Mouse (Mus musculus) adrenal gland, postnatal 0 days (tissue): Measurements from ENCODE around the gene Plekhj1. TPM values are rescaled to one million over a fixed set of nuclear protein-coding genes. Genes with fewer than 3 reads are reported as not detected.

Experiments
- microRNA-seq: library from miRNA; unstranded; fragments of <30 nt; microRNA quantifications from one replicate; pipeline ENCODE4, GENCODE M21; 2016; ENCODE audit warnings: borderline replicate concordance; ENCODE audit not compliant: insufficient number of aligned reads
- polyA plus RNA-seq: library from polyadenylated mRNA; unstranded; fragments of >200 nt; fragmentation: Nextera tagmentation; extraction: Ambion mirVana; gene quantifications from 2 replicates; pipeline ENCODE4 v1.2.1, GENCODE M21; 2015

Gene Plekhj1
- polyA plus RNA-seq = 108 and 114 TPM in 2 replicates

GRCm38 (mm10) chr10:80798150-80799006, at the start of gene Plekhj1, which contains the start of gene Sf3a2:
TSS of gene Plekhj1 (minus strand) at chr10:80798626.
TSS of gene Sf3a2 (plus strand) at chr10:80798198.

GRCm38 (mm10) chr10:80843931-80844547, 45.6 kb upstream of the Plekhj1 start, which contains the start of gene Lingo3:
TSS of gene Lingo3 (minus strand) at chr10:80844039.

GRCm38 (mm10) chr10:80826151-80827062, 28.0 kb upstream of the Plekhj1 start, which contains the start of gene Oaz1:
TSS of gene Oaz1 (plus strand) at chr10:80826656.

DNA sequence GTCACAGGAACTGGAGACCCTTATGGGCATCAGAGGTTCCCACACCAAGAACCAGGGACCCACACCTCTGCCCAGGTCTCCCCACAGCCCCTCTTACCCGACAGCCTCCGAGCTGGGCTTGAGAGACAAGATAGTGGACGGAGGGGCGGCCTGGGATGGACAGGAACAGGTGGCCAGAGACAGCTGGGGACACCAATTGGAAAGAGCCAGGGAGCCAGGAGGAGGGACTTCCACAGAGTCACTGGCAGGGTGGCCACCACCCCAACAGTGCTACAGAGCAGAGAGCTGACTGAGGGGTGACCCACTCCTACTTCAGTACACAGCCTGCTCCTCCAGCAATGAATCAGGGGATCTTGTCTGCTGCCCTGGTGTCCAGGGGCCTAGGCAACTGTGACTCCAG, 14.9 kb upstream of the Plekhj1 start, which contains the start of gene Jsrp1:
Jsrp1 (minus strand) TSS at position 133 of the 400 bp plus-strand sequence.

DNA sequence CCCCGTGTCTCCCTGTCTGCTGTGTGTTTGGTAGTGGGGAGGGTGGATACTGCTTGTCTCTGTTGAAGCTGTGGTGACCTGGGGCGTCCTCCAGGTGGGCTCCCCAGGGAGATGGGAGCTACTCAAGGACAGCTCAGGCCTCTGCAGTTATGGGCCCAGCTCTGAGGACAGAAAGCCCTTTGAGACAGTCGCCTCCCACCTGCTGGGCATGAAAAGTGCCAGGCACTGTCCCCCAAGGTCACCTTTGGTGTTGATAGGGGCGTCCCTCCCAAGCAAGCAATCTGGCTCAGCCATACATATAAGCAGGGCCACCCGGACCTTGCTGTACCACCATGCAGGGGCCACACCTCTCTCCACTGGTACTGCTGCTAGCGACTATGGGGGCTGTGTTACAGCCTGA, 6.5 kb upstream of the Plekhj1 start, which contains the start of gene Amh:
Amh (plus strand) TSS at position 328 of the 400 bp plus-strand sequence.

GRCm38 (mm10) chr10:80754594-80755290, 43.7 kb downstream of the Plekhj1 start, which contains the start of gene Dot1l:
TSS of gene Dot1l (plus strand) at chr10:80755206.

Small RNA genes within 50 kb of the gene (microRNA-seq; reads per million reads assigned to microRNA genes)
- 2.8 reads per million for gene Mir1982

Other genes starting within 250 kb of the Plekhj1 start
- 11.2 and 20.1 TPM in 2 replicates for gene Rexo1, start 237.1 kb downstream of the Plekhj1 start, polyA plus RNA-seq
- 7.9 and 8.0 TPM in 2 replicates for gene Klf16, start 221.3 kb downstream of the Plekhj1 start, polyA plus RNA-seq
- 102 and 134 TPM in 2 replicates for gene Abhd17a, start 208.3 kb downstream of the Plekhj1 start, polyA plus RNA-seq
- gene Scamp4, start 195.8 kb downstream of the Plekhj1 start, polyA plus RNA-seq = 54.3 and 79.2 TPM in 2 replicates
- 1.7 and 4.1 TPM in 2 replicates for gene Adat3, start 195.7 kb downstream of the Plekhj1 start, polyA plus RNA-seq
- 0.65 and 0.98 TPM in 2 replicates for gene Gm49322, start 192.6 kb downstream of the Plekhj1 start, polyA plus RNA-seq
- 102 and 121 TPM in 2 replicates for gene Csnk1g2, start 175.8 kb downstream of the Plekhj1 start, polyA plus RNA-seq
- gene Btbd2, start 141.6 kb downstream of the Plekhj1 start, polyA plus RNA-seq = 50.2 and 59.5 TPM in 2 replicates
- gene Mknk2, start 120.5 kb downstream of the Plekhj1 start, polyA plus RNA-seq = 42.1 and 50.3 TPM in 2 replicates
- 18.3 and 26.4 TPM in 2 replicates for gene Mob3a, start 96.6 kb downstream of the Plekhj1 start, polyA plus RNA-seq
- gene Izumo4, start 96.4 kb downstream of the Plekhj1 start, polyA plus RNA-seq = 20.7 and 36.4 TPM in 2 replicates
- 42.5 and 53.7 TPM in 2 replicates for gene Ap3d1, start 56.4 kb downstream of the Plekhj1 start, polyA plus RNA-seq
- gene Dot1l, start 43.4 kb downstream of the Plekhj1 start, polyA plus RNA-seq = 6.1 and 11.7 TPM in 2 replicates
- 40.1 and 44.3 TPM in 2 replicates for gene Sf3a2, start 428 bp downstream of the Plekhj1 start, polyA plus RNA-seq
- 0.10 and 0.13 TPM in 2 replicates for gene Amh, start 6.6 kb upstream of the Plekhj1 start, polyA plus RNA-seq
- 5.0 and 9.2 TPM in 2 replicates for gene Jsrp1, start 14.9 kb upstream of the Plekhj1 start, polyA plus RNA-seq
- gene Oaz1, start 28.0 kb upstream of the Plekhj1 start, polyA plus RNA-seq = 1,421 and 1,451 TPM in 2 replicates
- 0.48 and 0.68 TPM in 2 replicates for gene Lingo3, start 45.4 kb upstream of the Plekhj1 start, polyA plus RNA-seq
- gene Lsm7, start 56.6 kb upstream of the Plekhj1 start, polyA plus RNA-seq = 278 and 372 TPM in 2 replicates
- 18.2 and 30.1 TPM in 2 replicates for gene Sppl2b, start 56.6 kb upstream of the Plekhj1 start, polyA plus RNA-seq
- gene Tmprss9, start 73.2 kb upstream of the Plekhj1 start, polyA plus RNA-seq = 0.12 and 0.24 TPM in 2 replicates
- 369 and 379 TPM in 2 replicates for gene Timm13, start 102.3 kb upstream of the Plekhj1 start, polyA plus RNA-seq
- 8.7 and 10.7 TPM in 2 replicates for gene Lmnb2, start 119.6 kb upstream of the Plekhj1 start, polyA plus RNA-seq
- gene Gadd45b, start 131.4 kb upstream of the Plekhj1 start, polyA plus RNA-seq = 14.3 and 17.2 TPM in 2 replicates
- 2.3 and 3.8 TPM in 2 replicates for gene Gng7, start 216.3 kb upstream of the Plekhj1 start, polyA plus RNA-seq
- 1.9 and 4.9 TPM in 2 replicates for gene Diras1, start 227.0 kb upstream of the Plekhj1 start, polyA plus RNA-seq
- gene Slc39a3, start 238.8 kb upstream of the Plekhj1 start, polyA plus RNA-seq = 18.7 and 24.7 TPM in 2 replicates